Mouse (Mus musculus): ENCODE measurements around the gene Tef.

DNA sequence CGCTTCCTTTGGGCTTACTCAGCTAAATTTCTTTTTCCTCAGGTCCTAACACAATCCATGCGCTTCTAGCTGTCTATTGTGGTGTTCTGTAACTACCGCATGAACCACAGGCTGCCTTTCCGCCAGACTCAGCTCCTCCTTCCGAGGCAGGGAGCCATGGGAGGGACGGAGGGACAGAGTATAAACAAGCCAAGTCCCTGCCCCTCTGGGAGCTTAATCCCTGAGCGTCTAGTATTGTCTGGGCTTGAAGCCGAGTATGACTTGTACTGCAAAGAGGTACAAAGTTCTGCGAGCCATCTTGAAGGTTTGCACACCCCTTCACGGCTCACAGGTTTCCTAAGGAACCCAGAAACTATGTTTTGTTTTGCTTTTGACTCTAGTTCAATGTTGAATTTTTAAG, 7.9 kb downstream of the Tef start:
- TF ChIP-seq CTCF (IDR thresholded peaks at IDR 0.05; ENCODE audit: control insufficient read depth, insufficient read depth, low read length) (no peak), POLR2A (IDR thresholded peaks at IDR 0.05; ENCODE audit: borderline replicate concordance, control insufficient read depth, low read depth, low read length) (no peak)

Measured in bone marrow, adult 2 months (tissue).